Mouse (Mus musculus) MEL (cell line): ENCODE measurements at regions not wholly inside any gene's neighbourhood (a gene's known extent, or its start where the extent isn't known, plus 50 kb on each side); places are given as distances from the start of the nearest gene placed in this dataset.

Experiments used
- CTCF ChIP-seq, 3 experiments: IDR thresholded peaks in 2 of 3; conservative IDR thresholded peaks in 1 of 3; 2 replicates each; pipeline ENCODE4 v1.5.1; 2011 to 2012; ENCODE audit warnings: low read length in 3 of 3, low read depth in 2 of 3, mild to moderate bottlenecking in 2 of 3, improper control_type of control experiment in 1 of 3, inconsistent platforms in 1 of 3, mixed read lengths in 1 of 3, moderate library complexity in 1 of 3; ENCODE audit not compliant: control insufficient read depth in 1 of 3, insufficient read depth in 1 of 3, poor library complexity in 1 of 3, severe bottlenecking in 1 of 3
- TCF12 ChIP-seq: IDR thresholded peaks from 2 replicates; pipeline ENCODE4 v1.6.1; 2014; ENCODE audit warnings: low read depth, mild to moderate bottlenecking, inconsistent platforms, low read length, improper control_type of control experiment, moderate library complexity

DNA sequence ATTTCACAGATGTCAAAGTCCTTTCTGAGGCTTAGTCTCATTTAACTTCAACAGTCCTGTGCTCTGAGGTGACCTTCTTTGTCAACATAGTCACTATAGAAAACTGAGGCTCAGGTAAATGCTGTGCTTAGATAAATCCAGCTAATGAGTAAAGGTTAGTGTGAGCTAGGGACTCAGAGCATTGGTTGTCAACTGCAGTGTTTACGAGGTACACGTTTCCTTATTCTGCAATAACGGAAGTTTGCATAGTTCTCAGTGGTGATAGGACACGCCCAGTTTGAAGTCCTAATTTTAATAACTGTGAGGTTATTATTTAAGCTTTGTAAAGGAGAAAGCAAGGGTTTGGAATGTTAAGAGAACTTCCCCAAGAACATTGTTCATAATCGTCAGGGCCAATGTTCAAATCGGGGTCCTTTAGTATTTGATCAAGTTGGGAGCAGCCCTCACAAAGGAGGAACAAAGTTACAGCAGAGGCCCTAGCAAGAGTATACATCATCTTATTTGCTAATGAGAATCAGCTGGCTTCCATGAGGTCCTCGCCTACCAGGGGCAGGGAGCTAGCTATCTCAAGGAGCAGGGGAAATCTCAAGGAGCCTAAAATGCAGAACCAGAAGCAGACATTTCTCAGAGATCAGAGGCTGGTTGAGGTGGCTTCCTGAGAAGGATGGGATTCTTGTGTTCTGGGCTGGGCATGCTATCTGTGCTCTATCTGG is 268.6 kb downstream of the Tmem38b start:
- no peak for TF ChIP-seq TCF12
- no peak for TF ChIP-seq CTCF (IDR thresholded peaks at IDR 0.05 in 2 of 3, conservative IDR thresholded peaks at IDR 0.05 in 1 of 3; ENCODE audit: control insufficient read depth in 1 of 3, insufficient read depth in 1 of 3, low read depth in 2 of 3, low read length in 3 of 3, poor library complexity in 1 of 3, severe bottlenecking in 1 of 3)
